Mouse (Mus musculus): Measurements from ENCODE around the gene Astn1.

GRCm38 (mm10) chr1:158632935-158633334 lies 270.9 kb downstream of the Astn1 start:
- TF ChIP-seq POLR2A (IDR thresholded peaks at IDR 0.05; ENCODE audit: control insufficient read depth, low read depth, low read length) (no peak), CTCF (IDR thresholded peaks at IDR 0.05; ENCODE audit: control insufficient read depth, insufficient read depth, insufficient replicate concordance, low read depth, low read length) (no peak)
